Mouse (Mus musculus): ENCODE data around the gene Ephb1. TPM values are rescaled to one million over a fixed set of nuclear protein-coding genes. Genes with fewer than 3 reads are reported as not detected.
A peak's percentile ranks its signal among the peaks of the same experiment; 100 is the strongest.

The Ephb1 gene
- total and polyA plus RNA-seq, 2 experiments = under 0.01 to 0.05 TPM

- Histone ChIP-seq H3K9ac (ENCODE audit: low read depth, low read length) (no peak overlapping the region), H3K36me3 (ENCODE audit: control insufficient read depth, insufficient read depth, low read length) (no peaks in the 10 kb centered on the region), H3K27ac (replicated peaks; ENCODE audit: insufficient read depth, low read depth, low read length) (no peak overlapping the region), H3K27me3 (ENCODE audit: control insufficient read depth, insufficient read depth, low read length) (no peaks in the 10 kb centered on the region), H3K4me1 (ENCODE audit: control insufficient read depth, insufficient read depth, low read length) (no peaks in the 10 kb centered on the region), H3K4me3 (ENCODE audit: insufficient read depth, low read depth, low read length) (no peak overlapping the region), H3K79me2 (ENCODE audit: control insufficient read depth, insufficient read depth, low read length) (no peaks in the 10 kb centered on the region)
- 62% methylated on average over 10 of the region's 10 CpGs for WGBS
- TF ChIP-seq CTCF (IDR thresholded peaks at IDR 0.05; ENCODE audit: low read depth, low read length) = no peak
- DNase-seq (ENCODE audit: extremely low read depth, low read depth, low spot score) = no peak
Observed at GRCm38 (mm10) chr9:102211296-102212035, 143.0 kb downstream of the Ephb1 start.

- Histone ChIP-seq H3K36me3 (ENCODE audit: control insufficient read depth, insufficient read depth, low read length) (no peaks in the 10 kb centered on the region), H3K4me1 (ENCODE audit: control insufficient read depth, insufficient read depth, low read length) (no peaks in the 10 kb centered on the region), H3K79me2 (ENCODE audit: control insufficient read depth, insufficient read depth, low read length) (no peaks in the 10 kb centered on the region), H3K27ac (replicated peaks; ENCODE audit: insufficient read depth, low read depth, low read length) (no peak overlapping the region), H3K27me3 (ENCODE audit: control insufficient read depth, insufficient read depth, low read length) (no peaks in the 10 kb centered on the region), H3K4me3 (ENCODE audit: insufficient read depth, low read depth, low read length) (no peak overlapping the region), H3K9ac (ENCODE audit: low read depth, low read length) (no peak overlapping the region)
- 65% methylated on average over 3 of the region's 3 CpGs for WGBS
- TF ChIP-seq CTCF (IDR thresholded peaks at IDR 0.05; ENCODE audit: low read depth, low read length) (no peak), POLR2A (IDR thresholded peaks at IDR 0.05; ENCODE audit: extremely low read depth, insufficient read depth, low read length) (no peak)
- DNase-seq (ENCODE audit: extremely low read depth, low read depth, low spot score) = no peak
Observed at GRCm38 (mm10) chr9:102205518-102205917, 149.0 kb downstream of the Ephb1 start.

- 87% methylated on average over 5 of the region's 5 CpGs for WGBS
- Histone ChIP-seq H3K27me3 (ENCODE audit: control insufficient read depth, insufficient read depth, low read length) (no peaks in the 10 kb centered on the region), H3K27ac (replicated peaks; ENCODE audit: insufficient read depth, low read depth, low read length) (no peak overlapping the region), H3K9ac (ENCODE audit: low read depth, low read length) (no peak overlapping the region), H3K4me3 (ENCODE audit: insufficient read depth, low read depth, low read length) (no peak overlapping the region), H3K79me2 (ENCODE audit: control insufficient read depth, insufficient read depth, low read length) (no peaks in the 10 kb centered on the region), H3K36me3 (ENCODE audit: control insufficient read depth, insufficient read depth, low read length) (no peaks in the 10 kb centered on the region), H3K4me1 (ENCODE audit: control insufficient read depth, insufficient read depth, low read length) (no peaks in the 10 kb centered on the region)
- TF ChIP-seq CTCF (IDR thresholded peaks at IDR 0.05; ENCODE audit: low read depth, low read length) (no peak), POLR2A (IDR thresholded peaks at IDR 0.05; ENCODE audit: extremely low read depth, insufficient read depth, low read length) (no peak)
- DNase-seq (ENCODE audit: extremely low read depth, low read depth, low spot score) = no peak
Observed at GRCm38 (mm10) chr9:102201867-102202266, 152.6 kb downstream of the Ephb1 start.

GRCm38 (mm10) chr9:102196856-102197255 lies 157.6 kb downstream of the Ephb1 start:
- no peak for TF ChIP-seq CTCF (IDR thresholded peaks at IDR 0.05; ENCODE audit: low read depth, low read length)
- TF ChIP-seq POLR2A (IDR thresholded peaks at IDR 0.05; ENCODE audit: extremely low read depth, insufficient read depth, low read length) = no peak
- Histone ChIP-seq H3K4me3 (ENCODE audit: insufficient read depth, low read depth, low read length) (no peak overlapping the region), H3K27me3 (ENCODE audit: control insufficient read depth, insufficient read depth, low read length) (no peaks in the 10 kb centered on the region), H3K4me1 (ENCODE audit: control insufficient read depth, insufficient read depth, low read length) (0 out of 2 replicates have a peak, but pooled peaks cover 1% of the 10 kb centered on the region), H3K36me3 (ENCODE audit: control insufficient read depth, insufficient read depth, low read length) (no peaks in the 10 kb centered on the region), H3K9ac (ENCODE audit: low read depth, low read length) (no peak overlapping the region), H3K79me2 (ENCODE audit: control insufficient read depth, insufficient read depth, low read length) (no peaks in the 10 kb centered on the region), H3K27ac (replicated peaks; ENCODE audit: insufficient read depth, low read depth, low read length) (no peak overlapping the region)
- DNase-seq (ENCODE audit: extremely low read depth, low read depth, low spot score) = peak; percentile 95
- WGBS = 28% methylated on average over 6 of the region's 6 CpGs

GRCm38 (mm10) chr9:102194063-102194462 lies 160.4 kb downstream of the Ephb1 start:
- TF ChIP-seq POLR2A (IDR thresholded peaks at IDR 0.05; ENCODE audit: extremely low read depth, insufficient read depth, low read length) (no peak), CTCF (IDR thresholded peaks at IDR 0.05; ENCODE audit: low read depth, low read length) (no peak)
- H3K4me1 ChIP-seq (ENCODE audit: control insufficient read depth, insufficient read depth, low read length) = 0 out of 2 replicates have a peak, but pooled peaks cover 1% of the 10 kb centered on the region
- H3K27ac ChIP-seq (replicated peaks; ENCODE audit: insufficient read depth, low read depth, low read length) = no peak overlapping the region
- H3K27me3 ChIP-seq (ENCODE audit: control insufficient read depth, insufficient read depth, low read length) = no peaks in the 10 kb centered on the region
- DNase-seq (ENCODE audit: extremely low read depth, low read depth, low spot score) = peak; percentile 80
- WGBS = 57% methylated on average over 4 of the region's 4 CpGs
- no peaks in the 10 kb centered on the region for H3K36me3 ChIP-seq (ENCODE audit: control insufficient read depth, insufficient read depth, low read length)
- no peak overlapping the region for H3K4me3 ChIP-seq (ENCODE audit: insufficient read depth, low read depth, low read length)
- no peak overlapping the region for H3K9ac ChIP-seq (ENCODE audit: low read depth, low read length)
- H3K79me2 ChIP-seq (ENCODE audit: control insufficient read depth, insufficient read depth, low read length) = no peaks in the 10 kb centered on the region
